Mouse (Mus musculus) gastrocnemius, postnatal 36 days (tissue): ENCODE data around the gene Spa17. TPM values are rescaled to one million over a fixed set of nuclear protein-coding genes. Genes with fewer than 3 reads are reported as not detected.

Experiments
- DNase-seq, 2 experiments: peaks; one replicate each; pipeline ENCODE4 v3.0.0; 2022
- intact Hi-C: fragments of 180-260 bp; cut with DNase I; formaldehyde crosslinking; loops from one replicate; pipeline ENCODE4 v1.15.1; 2025
- total RNA-seq, 2 experiments: library from RNA; stranded (reverse); gene quantifications; 2 replicates each; pipeline ENCODE4 v1.2.3; 2021

Gene Spa17
- total RNA-seq, 2 experiments from 2014 or later, result 2.6 to 3.2 TPM

DNA sequence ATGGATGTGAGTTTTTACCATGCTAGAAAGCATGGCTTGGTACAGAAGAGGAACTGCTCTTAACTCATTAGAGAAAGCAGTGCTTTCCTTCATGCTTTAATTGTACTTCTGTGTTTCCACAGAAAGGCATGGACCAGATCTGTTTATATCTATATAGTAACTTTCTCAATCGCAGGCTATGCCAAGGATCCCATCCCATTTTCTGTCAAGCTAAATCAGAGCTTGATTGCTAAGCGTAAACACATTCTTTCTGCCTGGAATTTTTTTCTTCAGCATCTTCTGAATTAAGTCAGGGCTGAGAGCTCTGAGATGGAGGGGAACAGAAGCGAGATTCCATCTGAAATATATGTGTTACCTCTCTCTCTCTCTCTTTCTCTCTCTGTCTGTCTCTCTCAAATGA is 10.5 kb upstream of the Spa17 start:
- intact Hi-C loops, result no loop called here
- no peak for DNase-seq

DNA sequence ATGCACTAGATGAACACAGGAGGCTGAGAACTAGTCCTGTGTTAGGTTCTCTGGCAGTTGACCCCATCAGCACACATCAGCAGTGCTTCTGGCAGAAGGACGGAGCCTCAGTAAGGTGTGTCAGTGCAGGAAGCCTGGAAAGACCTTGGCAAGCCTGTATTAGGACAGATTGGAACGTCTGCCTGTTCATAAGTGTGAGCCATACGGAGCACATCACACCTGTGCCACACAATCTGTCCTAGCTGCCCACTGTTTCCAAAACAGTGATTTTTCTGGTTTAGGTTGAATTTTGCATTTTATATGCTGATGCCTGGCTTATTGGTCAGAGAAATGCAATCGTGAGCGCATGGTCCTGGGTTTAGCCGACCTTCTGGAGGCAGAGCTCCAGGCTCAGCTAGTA is 7.8 kb upstream of the Spa17 start:
- intact Hi-C loops, result no loop called here
- no peak for DNase-seq

DNA sequence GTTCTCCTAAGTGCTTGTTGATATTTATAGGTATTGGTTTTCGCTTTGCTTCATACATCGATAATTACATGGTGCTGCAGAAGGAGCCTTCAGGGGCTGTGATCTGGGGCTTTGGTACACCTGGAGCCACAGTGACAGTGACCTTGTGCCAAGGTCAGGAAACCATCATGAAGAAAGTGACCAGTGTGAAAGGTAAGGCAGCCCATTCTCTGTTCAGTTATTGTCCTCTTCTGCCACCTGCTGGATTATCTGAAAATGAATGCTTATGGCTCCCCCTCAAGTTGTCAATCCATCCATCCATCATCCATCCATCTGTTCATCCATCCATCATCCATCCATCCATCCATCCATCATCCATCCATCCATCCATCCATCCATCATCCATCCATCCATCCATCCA is 3.2 kb upstream of the Spa17 start:
- no peak for DNase-seq

DNA sequence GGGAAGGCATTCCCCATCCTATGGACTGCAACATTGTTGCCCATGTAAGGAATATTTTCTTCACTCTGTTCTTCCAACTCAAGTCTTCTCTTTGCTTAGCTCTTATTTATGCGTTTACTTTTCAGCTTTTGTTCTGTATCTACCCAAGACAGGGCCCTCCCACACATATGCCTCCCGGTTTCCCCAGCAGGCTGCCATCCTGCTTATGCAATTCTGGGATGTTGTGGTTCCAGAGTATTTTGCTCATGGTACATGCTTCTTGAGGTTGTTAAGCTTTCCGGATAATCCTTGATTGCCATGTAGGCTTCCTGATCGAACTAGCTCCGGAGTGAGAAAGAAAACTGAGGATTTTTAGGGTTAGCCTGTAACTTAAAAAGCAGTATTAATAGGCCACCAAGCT is 1.7 kb upstream of the Spa17 start:
- intact Hi-C loops, result no loop called here
- DNase-seq, result no peak

More for the DNA sequence above, 3.2 kb upstream of the Spa17 start:
- intact Hi-C loops, result loop anchor here (2.0 kb wide), 1 partner anchor 72 kb away; no protein-coding TSS in a partner anchor

DNA sequence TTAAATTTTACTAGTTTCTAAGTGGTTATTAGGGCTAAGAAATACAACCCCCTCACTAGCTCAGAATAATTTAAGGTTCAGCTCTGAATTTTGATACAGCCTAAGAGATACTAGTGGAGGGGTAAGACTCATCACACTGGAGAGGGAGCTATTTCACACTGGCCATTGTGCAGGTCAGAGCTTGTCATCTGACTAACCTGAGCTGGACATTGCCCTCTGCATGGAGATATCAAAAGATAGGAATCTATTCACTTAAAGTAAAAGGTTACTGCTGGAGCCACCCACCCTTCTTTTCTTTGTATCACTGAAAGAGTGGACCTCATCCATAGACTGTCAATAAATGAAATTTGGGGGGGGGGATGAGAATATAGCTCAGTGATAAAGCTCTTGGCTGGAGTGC is 794 bp upstream of the Spa17 start:
- DNase-seq, result no peak

DNA sequence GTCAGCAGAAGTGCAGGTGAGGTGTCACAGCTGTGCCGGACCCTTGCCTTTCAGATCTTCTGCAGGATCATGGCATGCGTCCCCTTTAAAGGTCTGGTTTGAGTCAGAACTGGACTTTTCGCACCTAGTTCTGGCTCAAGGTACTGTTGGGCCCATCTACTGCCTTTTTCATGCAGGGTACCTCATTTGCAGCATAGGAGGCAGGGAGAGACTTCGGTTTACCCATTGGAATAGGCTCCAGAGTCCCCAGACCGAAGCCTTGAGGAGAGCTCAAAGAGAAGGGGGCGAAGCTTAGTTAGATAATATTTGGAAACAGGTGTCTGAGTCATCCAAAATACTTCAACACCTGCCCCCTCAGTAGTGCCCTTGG is 374 bp upstream of the Spa17 start:
- intact Hi-C loops, result loop anchor here (1.0 kb wide), 1 partner anchor 153 kb away; no protein-coding TSS in a partner anchor
- no peak for DNase-seq

More for the DNA sequence above, 794 bp upstream of the Spa17 start:
- intact Hi-C loops, result loop anchor here (1.0 kb wide), 1 partner anchor 153 kb away; no protein-coding TSS in a partner anchor

DNA sequence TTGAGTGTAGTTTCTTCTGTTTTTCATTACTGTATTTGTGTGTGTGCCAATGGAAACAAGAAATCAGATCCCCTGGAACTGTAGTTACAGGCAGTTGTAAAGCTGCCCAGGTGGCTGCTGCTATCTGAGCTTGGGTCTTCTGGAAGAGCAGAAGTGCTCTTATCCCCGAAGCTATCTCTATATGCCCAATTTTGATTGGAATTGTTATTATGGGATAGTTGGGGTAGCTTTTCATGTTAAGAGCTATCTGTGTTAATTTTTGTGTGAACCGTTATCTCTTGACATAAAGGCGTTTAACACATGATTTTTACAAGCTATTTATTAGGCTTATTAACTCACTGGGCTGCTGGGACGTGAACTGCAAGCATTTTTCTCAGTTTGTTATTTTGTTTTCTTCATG is 4.0 kb downstream of the Spa17 start:
- intact Hi-C loops, result no loop called here
- no peak for DNase-seq

DNA sequence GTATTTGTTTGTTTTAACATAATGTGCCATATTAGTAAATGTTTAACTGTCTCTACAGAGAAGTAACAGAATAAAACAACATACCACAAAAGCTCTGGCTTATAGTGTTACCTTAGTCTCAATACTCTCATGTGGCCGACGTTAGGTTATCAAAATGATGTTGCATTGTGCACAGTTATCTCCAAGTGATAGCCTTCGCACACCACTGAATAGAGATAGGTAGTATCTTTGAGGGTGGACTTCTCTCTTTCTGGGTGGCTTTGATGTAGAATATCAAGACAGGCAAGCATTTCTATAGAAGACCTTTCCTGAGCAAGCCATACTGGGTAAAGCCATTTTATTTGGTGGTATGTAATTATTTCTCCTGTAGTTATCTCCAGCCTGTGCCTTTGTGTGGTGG is 8.4 kb downstream of the Spa17 start:
- intact Hi-C loops, result no loop called here
- DNase-seq, result no peak

DNA sequence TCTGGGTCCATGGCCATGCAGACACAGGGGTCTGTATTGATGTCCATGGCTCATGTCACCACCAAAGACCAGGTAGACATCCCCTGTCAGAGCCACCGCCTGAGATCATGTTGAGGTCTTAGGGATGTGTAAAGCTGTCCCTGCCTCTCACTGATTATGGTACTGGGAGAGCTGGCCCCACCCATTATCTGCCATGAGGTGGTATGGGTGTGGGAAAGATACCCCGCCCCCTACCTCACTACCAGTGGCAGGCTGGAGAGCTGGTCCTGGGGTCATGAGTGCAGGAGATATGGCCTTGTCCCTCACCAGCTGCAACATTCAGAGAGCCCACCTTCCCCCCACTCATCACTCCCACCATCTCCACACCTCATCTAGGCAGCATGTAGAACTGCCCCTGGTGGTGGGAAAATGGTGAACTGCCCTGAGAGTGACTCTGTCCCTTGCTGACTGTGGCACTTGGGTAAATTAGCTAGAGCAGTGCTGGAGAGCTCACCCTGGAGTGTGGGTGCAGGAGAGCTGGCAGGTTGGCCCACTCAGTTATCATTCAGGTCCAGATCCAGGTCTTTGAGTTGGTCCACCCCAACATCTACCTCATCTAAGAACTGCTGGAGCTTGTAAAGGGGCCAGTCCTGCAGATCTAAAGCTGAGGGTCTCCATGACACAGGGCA is 12.8 kb downstream of the Spa17 start:
- intact Hi-C loops, result no loop called here
- no peak for DNase-seq

DNA sequence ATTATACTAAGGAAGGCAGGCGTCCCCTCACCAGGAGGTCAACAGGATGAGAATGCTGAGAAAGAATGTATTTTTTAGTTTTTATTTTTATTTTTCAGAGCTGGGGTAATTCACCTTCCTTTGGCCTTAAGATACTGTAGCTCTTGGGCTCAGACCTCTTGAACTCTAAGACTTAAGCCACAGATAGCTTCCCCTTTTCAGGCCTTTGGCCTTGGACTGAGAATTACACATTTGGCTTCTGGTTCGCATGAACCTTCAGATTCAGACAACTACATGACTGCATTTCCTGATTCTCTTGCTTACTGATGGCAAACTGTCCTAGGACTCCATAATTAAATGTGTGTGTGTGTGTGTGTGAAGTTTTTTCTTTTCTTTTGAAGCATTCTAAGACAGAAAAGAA is 14.9 kb downstream of the Spa17 start:
- intact Hi-C loops, result no loop called here
- DNase-seq, result no peak

DNA sequence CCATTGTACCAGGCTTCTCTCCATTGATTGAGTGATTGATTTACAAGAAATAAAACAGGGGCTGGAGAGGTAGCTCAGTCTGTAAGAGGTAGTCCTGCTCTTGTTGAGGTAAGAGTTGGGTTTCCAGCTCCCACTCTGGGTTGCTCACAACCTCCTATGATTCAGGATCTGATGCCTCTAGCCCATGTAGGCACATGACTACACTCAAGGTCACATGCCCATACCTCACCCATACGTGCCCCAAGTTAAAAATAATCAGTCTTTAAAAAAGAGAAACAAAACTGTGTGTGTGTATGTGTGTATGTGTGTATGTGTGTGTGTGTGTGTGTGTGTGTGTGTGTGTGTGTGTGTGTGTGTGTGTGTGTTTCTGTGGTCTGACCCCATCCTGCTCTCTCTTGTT is 18.0 kb downstream of the Spa17 start:
- no peak for DNase-seq
- intact Hi-C loops, result no loop called here

DNA sequence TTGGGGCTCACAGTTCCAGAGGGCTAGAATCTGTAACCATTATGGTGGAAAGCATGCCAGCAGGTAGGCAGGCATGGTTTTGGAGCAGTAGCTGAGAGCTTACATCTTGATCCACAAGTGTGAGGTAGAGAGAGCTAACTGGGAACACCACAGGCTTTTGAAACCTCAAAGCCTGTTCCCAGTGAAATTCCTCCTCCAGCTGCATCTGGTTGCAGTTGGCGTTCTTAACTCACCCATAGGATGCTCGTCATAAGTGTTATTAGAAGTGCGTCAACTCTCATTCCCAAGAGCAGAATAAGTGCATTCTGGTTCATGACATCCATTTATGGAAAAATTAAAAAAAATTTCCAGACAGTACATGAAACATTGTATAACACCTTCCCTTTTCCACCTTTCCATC is 19.8 kb downstream of the Spa17 start:
- intact Hi-C loops, result no loop called here
- no peak for DNase-seq

DNA sequence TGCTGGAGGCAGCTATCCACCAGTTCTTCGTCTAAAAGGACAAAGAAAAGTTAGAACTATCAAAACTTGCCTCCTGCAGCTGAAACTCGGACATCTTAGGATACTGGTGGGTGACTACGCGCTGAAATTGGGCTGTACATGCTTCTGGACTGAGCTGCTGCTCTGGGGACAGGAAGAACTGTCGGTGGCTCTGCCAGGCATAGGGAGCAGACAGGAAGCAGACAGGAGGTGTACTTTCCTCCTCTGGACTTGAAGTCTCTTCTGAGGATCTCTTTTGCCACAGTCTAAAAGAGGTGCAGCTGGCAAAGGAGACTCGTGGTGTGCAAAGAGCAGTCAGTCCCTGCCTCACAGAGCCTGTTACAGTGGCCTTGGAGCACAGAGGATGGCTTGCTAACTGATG is 20.9 kb downstream of the Spa17 start:
- DNase-seq, result no peak
- intact Hi-C loops, result no loop called here

DNA sequence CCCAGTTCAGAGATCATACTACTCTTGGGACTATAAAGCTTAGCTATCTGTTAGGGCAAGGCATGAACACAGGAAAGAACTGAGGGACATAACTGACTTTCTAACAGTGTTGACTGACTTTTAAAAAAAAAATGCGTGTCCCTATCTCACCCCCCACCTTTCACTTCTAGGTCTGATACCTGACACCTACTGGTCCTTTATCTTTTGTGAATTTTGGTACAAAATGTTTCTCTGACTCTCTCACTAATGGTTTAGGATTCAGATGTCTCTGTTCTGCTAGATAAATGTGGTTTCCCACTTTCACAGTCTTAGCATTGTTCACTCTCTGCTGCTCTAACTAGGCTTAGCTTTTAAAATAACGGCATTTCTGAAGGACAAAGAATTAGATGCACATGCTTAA is 21.5 kb downstream of the Spa17 start:
- intact Hi-C loops, result no loop called here

DNA sequence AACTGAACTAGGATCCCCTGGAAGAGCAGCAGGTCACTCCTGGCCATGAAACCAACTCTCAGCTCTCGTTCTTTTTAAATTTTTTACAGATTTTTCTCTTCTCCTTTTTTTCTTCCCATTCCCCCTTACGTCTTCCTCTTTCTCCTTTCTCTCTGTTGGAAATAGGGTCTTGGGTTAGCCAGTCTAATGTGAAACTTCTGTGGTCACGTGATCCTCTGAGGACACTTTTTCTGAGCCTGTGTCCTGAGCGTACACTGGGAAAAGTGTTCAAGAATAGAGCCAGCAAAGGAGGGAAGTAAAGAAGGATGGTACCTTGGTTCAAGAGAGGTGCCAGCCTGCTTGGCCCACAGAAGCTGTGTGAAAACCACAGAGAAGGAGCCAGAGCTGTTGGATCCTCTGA is 23.1 kb downstream of the Spa17 start:
- no peak for DNase-seq
- intact Hi-C loops, result no loop called here

More for the DNA sequence above, 21.5 kb downstream of the Spa17 start:
- DNase-seq, result no peak

DNA sequence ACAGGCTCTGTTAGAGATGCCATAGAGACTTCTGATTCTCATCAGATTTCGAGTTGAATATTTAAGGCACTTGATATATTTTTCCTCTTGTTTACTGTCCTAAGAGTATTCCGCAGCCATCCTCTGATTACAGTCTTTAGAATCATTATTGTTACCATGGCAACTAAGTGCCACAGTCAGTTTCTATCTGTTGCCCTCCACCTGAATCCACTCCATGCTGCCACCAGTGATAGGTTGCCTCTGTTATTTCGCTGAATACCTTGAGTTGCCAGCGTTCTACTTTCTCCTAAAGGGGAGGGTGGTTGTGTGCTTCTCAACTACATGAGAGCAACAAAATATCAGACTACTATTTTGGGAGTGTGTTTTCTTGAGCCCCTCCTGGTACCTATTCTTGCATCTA is 26.8 kb downstream of the Spa17 start:
- DNase-seq, result no peak
- intact Hi-C loops, result no loop called here

DNA sequence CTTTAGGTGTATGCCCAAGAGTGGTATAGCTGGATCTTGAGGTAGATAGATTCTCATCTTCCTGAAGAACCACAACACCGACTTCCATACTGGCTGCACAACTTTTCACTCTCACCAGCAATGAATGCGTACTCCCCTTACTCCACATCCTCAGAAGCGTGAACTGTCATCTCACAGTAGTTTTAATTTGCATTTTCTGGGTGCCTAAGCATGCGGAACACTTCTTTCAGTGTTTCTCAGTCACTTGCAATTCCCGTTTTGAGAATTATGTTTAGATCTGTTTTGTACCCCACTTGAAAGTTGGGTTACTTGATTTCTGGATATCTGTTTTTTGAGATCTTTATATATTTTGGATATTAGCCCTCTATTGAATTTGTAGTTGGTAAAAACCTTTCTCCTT is 29.9 kb downstream of the Spa17 start:
- intact Hi-C loops, result no loop called here
- DNase-seq, result no peak

DNA sequence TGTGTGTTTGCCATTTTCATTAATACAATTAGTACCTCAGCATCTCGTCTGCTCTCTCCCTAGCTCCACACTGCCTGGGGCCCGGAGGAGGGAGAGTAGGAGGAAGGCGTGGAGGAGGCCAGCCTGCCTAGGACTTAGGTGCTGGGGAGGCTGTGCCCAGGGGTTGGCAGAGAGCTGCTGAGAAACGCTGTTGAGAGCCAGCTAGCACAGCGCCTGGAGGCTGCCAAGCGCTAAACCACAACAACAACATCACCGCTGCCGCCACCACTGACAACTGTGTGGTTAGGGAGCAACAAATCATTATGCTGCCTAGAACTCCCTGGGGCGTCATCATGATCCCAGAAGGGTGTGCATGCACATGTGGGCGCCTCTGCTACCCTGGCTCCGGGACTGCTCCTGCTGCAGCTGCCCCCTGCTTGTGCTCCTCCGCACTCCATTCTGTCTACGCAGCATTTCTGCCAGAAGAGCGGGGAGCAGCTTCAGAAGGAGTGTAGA is 37.0 kb downstream of the Spa17 start:
- intact Hi-C loops, result no loop called here
- DNase-seq, result no peak

DNA sequence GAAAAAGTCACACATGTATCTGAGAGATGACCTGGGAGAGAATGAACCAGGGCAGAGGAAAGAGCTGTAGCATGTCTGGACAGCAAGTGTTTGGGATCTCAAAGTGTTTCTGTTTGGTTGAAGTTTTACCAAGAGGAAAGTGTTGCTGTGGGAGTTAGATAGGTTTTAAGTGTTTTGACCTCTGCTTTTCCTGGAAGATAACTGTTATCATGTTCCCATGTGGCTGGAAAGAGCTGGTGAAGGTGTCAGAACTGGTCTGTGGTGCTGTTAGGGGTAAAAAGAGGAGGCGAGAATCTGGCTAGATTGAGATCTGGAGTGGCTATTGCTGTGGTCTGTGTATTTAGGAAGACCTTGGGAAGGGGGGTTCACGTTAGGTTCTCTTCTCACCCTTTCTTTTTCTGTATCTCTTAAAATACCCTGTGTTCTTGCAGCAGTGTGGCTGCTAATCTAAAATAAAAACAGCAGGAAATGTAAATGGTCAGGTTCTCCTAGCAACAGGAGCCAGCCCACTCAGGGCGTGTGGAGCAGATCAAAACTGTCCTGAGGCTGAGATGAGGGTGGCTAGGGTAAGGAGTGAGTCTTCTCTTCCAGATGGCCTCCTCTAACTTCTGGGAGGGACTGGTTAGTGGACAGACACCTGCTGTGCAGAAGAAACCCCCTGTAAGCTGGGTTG is 41.2 kb downstream of the Spa17 start:
- intact Hi-C loops, result no loop called here
- no peak for DNase-seq

DNA sequence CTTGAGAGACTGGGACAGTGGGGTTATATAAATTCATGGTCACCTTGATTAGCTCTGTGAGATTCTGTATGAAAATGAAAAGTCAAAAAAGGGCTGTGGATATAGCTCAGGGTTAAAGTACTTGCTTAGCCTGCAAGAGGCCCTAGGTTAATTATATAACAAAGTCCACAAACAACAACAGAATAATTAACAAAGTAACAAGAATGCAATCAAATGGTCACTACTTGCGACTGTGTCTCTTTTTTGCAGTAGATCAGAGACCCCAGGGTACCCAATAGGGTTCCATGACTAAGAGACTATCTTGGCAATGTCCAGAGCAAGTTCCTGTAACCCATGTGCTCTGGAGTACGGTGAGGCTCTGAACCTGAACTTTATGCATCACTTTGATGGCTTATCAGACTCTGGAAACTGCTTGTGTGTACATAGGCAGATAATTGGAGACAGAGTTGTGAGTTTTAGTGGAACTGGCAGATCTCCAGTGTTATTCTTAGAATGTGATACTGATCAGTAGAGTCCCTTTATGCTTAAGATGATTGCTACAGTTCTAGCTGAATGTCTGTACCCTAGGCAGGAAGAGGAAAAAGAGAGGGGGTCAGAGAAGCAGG is 44.2 kb downstream of the Spa17 start:
- no peak for DNase-seq
- intact Hi-C loops, result no loop called here

DNA sequence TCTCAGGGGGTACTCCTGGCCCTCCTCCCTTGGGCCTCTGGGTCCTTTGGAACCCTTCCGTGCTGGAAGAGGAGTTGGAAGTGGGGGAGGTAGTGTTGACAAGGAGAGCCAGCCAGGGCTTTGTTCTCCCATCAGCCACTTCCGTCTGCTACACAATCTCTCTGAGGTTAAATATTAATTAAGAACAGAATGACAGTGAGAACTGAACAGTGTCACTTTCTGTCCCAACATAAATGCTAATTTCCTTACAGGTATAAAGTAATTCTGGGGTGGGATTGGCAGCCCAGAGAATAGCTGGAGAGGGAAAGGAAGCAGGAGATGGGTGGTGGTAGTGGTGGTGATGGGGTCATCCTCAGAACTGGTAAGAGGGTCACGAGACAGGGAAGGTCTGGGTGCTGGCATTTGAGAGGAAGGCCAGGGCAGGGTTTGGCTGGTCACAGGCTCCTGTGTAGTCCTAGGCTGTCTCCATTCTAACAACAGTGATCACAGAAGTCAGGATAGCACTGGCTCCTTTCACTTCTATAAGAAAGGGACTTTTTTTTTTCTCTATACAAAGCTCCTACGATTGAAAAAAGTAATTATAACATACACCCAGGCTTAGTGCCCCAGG is 44.8 kb downstream of the Spa17 start:
- intact Hi-C loops, result no loop called here
- no peak for DNase-seq
